Mouse (Mus musculus) intestine, embryonic 14.5 days (tissue): ENCODE results near the gene Dph6. TPM values are rescaled to one million over a fixed set of nuclear protein-coding genes. Genes with fewer than 3 reads are reported as not detected.
A peak's percentile ranks its signal among the peaks of the same experiment; 100 is the strongest.
"Not testable (repeated sequence)": the region's sequence is repeated elsewhere in the genome, so short reads cannot be mapped to it uniquely, and the experiment has no call there.

Source experiments
- ATAC-seq: fragments of 200-750 bp; cut with Nextera tagmentation; replicated peaks from 2 replicates; pipeline ENCODE4 v1.8.0; 2017; ENCODE audit warnings: low read depth, moderate number of reproducible peaks, moderate TSS enrichment, moderate library complexity; ENCODE audit not compliant: low FRiP score, low TSS enrichment
- DNase-seq: peaks from one replicate; pipeline ENCODE4 v3.0.0-alpha.2; 2018; ENCODE audit warnings: low spot score
- H3K27ac ChIP-seq: fragments of 300-500 bp; sonication (generic); 2 replicates; pipeline ENCODE4 v1.5.1; 2014; ENCODE audit warnings: low read depth, mild to moderate bottlenecking, control low read depth
- H3K27me3 ChIP-seq: fragments of 300-500 bp; sonication (generic); replicated peaks from 2 replicates; pipeline ENCODE4 v1.6.1; 2014; ENCODE audit warnings: low read length, control low read depth; ENCODE audit not compliant: control insufficient read depth, insufficient read depth
- H3K36me3 ChIP-seq: fragments of 300-500 bp; sonication (generic); 2 replicates; pipeline ENCODE4 v1.6.1; 2014; ENCODE audit warnings: low read length, control low read depth; ENCODE audit not compliant: control insufficient read depth, insufficient read depth
- H3K4me1 ChIP-seq: fragments of 300-500 bp; sonication (generic); replicated peaks from 2 replicates; pipeline ENCODE4 v1.6.1; 2014; ENCODE audit warnings: low read length, control low read depth, mixed read lengths; ENCODE audit not compliant: control insufficient read depth, insufficient read depth
- H3K4me2 ChIP-seq: fragments of 300-500 bp; sonication (generic); 2 replicates; pipeline ENCODE4 v1.6.1; 2014; ENCODE audit warnings: low read length
- H3K4me3 ChIP-seq: fragments of 300-500 bp; sonication (generic); 2 replicates; pipeline ENCODE4 v1.5.1; 2014; ENCODE audit warnings: low read depth, low read length, control low read depth, mixed read lengths
- H3K9ac ChIP-seq: fragments of 300-500 bp; sonication (generic); 2 replicates; pipeline ENCODE4 v1.6.1; 2014; ENCODE audit warnings: mild to moderate bottlenecking, low read length
- H3K9me3 ChIP-seq: fragments of 300-500 bp; sonication (generic); 2 replicates; pipeline ENCODE4 v1.6.1; 2016; ENCODE audit warnings: low read length, control low read depth; ENCODE audit not compliant: control insufficient read depth
- WGBS: fragments of 180-500 bp; shearing (Covaris S2); extraction: QIAGEN DNeasy Blood & Tissue Kit; methylation state at CpG from one replicate; pipeline ENCODE4 v1.1.7; 2014; 5-methylcytosine and 5-hydroxymethylcytosine counted together
- polyA plus RNA-seq: library from polyadenylated mRNA; unstranded; fragments of >200 nt; fragmentation: Nextera tagmentation; extraction: Ambion mirVana; gene quantifications from 2 replicates; pipeline ENCODE4 v1.2.1, GENCODE M21; 2014

Gene Dph6
- polyA plus RNA-seq, 1 experiment from 2014 or later, result 24.4 TPM

GRCm38 (mm10) chr2:114646240-114646639 lies 8.5 kb downstream of the Dph6 start:
- Histone ChIP-seq H3K9me3 (no peaks in the 10 kb centered on the region), H3K4me2 (no peak overlapping the region), H3K36me3 (no peaks in the 10 kb centered on the region), H3K4me3 (no peak overlapping the region), H3K4me1 (no peaks in the 10 kb centered on the region), H3K27me3 (no peaks in the 10 kb centered on the region), H3K27ac (no peak overlapping the region), H3K9ac (no peak overlapping the region)
- no peak for ATAC-seq
- 81% methylated on average over 5 of the region's 5 CpGs for WGBS
- DNase-seq, result no peak

DNA sequence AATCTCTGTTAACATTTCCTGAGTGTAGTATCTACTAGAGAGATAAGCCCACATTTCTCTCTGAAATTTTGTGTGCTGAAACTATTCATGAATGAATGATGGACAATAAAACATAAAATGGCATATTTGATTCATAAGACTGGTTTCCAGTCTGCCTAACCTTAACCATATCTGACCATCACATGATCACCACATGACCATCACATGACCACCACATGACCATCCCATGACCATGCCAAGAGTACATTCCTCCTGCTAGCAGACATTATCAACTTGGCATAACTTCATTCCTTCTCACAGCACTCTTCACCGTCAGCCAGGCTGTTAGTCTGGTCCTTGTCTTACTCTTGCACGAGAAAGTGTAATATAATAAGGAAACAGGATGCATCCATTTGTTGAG lies 10.9 kb downstream of the Dph6 start:
- Histone ChIP-seq H3K36me3 (no peaks in the 10 kb centered on the region), H3K4me3 (no peak overlapping the region), H3K9ac (no peak overlapping the region), H3K9me3 (no peaks in the 10 kb centered on the region), H3K27ac (no peak overlapping the region), H3K4me2 (no peak overlapping the region), H3K4me1 (no peaks in the 10 kb centered on the region), H3K27me3 (no peaks in the 10 kb centered on the region)
- no peak for ATAC-seq
- 92% methylated on average over 2 of the region's 2 CpGs for WGBS
- DNase-seq, result no peak

GRCm38 (mm10) chr2:114624683-114625082 lies 30.1 kb downstream of the Dph6 start:
- DNase-seq (no peak), ATAC-seq (no peak)
- H3K9ac ChIP-seq, result no peak overlapping the region
- H3K36me3 ChIP-seq, result no peaks in the 10 kb centered on the region
- H3K4me3 ChIP-seq, result no peak overlapping the region
- WGBS, result 44% methylated on average over 4 of the region's 4 CpGs
- H3K4me1 ChIP-seq, result peaks cover 3% of the 10 kb centered on the region
- H3K27me3 ChIP-seq, result no peaks in the 10 kb centered on the region
- no peaks in the 10 kb centered on the region for H3K9me3 ChIP-seq
- no peak overlapping the region for H3K27ac ChIP-seq
- no peak overlapping the region for H3K4me2 ChIP-seq

DNA sequence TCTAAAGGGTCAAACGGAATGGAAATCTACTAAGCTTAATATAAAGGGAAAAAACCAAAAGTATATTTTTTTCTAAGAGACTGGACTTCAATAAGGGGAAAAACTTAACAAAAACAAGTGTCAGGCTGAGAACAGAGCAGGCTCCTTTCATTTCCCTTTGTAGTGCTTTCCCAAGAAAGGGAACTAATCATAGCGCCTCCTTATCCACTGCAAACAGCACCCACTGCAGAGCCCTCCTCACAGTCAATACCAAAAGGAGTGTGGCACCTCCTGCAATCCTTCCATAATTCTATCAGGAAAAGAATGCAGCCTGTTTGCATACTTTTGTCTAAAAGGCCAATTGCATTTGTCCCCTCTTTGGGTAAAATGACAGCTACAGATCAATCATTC lies 32.2 kb downstream of the Dph6 start:
- no peak for ATAC-seq
- no peak overlapping the region for H3K9ac ChIP-seq
- H3K9me3 ChIP-seq, result no peaks in the 10 kb centered on the region
- H3K36me3 ChIP-seq, result no peaks in the 10 kb centered on the region
- H3K4me1 ChIP-seq, result peaks cover 3% of the 10 kb centered on the region
- no peak overlapping the region for H3K4me3 ChIP-seq
- DNase-seq, result no peak
- no peaks in the 10 kb centered on the region for H3K27me3 ChIP-seq
- H3K27ac ChIP-seq, result no peak overlapping the region
- peak overlapping the region; percentile 15; the same call in 1 of the 2 replicates for H3K4me2 ChIP-seq
- 11% methylated on average over 2 of the region's 2 CpGs for WGBS

- DNase-seq (no peak), ATAC-seq (no peak)
- Histone ChIP-seq H3K4me1 (peaks cover 3% of the 10 kb centered on the region), H3K27ac (no peak overlapping the region), H3K4me3 (no peak overlapping the region), H3K27me3 (no peaks in the 10 kb centered on the region), H3K9ac (no peak overlapping the region), H3K9me3 (no peaks in the 10 kb centered on the region), H3K36me3 (no peaks in the 10 kb centered on the region), H3K4me2 (no peak overlapping the region)
- 53% methylated on average over 5 of the region's 5 CpGs for WGBS
Observed at GRCm38 (mm10) chr2:114621781-114622549, 32.8 kb downstream of the Dph6 start.

DNA sequence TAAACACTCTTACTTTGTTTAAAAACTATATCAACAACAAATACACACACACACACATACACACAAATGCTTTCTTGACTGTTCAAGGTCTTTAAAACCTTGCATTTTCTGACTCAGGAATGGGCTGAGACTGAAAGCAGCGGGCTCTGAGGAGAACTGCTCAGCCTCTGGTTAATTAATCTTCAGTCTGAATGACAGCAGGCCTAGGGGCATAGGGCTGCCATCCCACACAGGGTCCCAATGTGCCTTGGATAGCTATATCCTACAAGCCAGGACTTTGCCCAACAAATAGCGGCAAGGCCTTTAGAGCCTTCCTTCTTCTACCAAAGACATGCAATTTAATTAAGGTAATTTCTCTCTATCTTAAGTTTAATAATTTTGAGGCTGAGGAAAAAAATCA lies 43.2 kb downstream of the Dph6 start:
- H3K4me2 ChIP-seq, result no peak overlapping the region
- no peak overlapping the region for H3K27ac ChIP-seq
- DNase-seq, result no peak
- no peak for ATAC-seq
- no peaks in the 10 kb centered on the region for H3K27me3 ChIP-seq
- no peak overlapping the region for H3K9ac ChIP-seq
- H3K4me1 ChIP-seq, result peaks cover 4% of the 10 kb centered on the region; the same call in 1 of the 2 replicates
- no peaks in the 10 kb centered on the region for H3K9me3 ChIP-seq
- no peaks in the 10 kb centered on the region for H3K36me3 ChIP-seq
- no peak overlapping the region for H3K4me3 ChIP-seq
- WGBS, result 75% methylated on average over 2 of the region's 2 CpGs

GRCm38 (mm10) chr2:114610110-114610509 lies 44.7 kb downstream of the Dph6 start:
- WGBS, result 19% methylated on average over 2 of the region's 2 CpGs
- no peaks in the 10 kb centered on the region for H3K36me3 ChIP-seq
- no peak overlapping the region for H3K9ac ChIP-seq
- no peak overlapping the region for H3K4me2 ChIP-seq
- H3K4me3 ChIP-seq, result no peak overlapping the region
- no peaks in the 10 kb centered on the region for H3K27me3 ChIP-seq
- ATAC-seq (no peak), DNase-seq (no peak)
- peaks cover 4% of the 10 kb centered on the region; the same call in 1 of the 2 replicates for H3K4me1 ChIP-seq
- H3K27ac ChIP-seq, result no peak overlapping the region
- no peaks in the 10 kb centered on the region for H3K9me3 ChIP-seq

DNA sequence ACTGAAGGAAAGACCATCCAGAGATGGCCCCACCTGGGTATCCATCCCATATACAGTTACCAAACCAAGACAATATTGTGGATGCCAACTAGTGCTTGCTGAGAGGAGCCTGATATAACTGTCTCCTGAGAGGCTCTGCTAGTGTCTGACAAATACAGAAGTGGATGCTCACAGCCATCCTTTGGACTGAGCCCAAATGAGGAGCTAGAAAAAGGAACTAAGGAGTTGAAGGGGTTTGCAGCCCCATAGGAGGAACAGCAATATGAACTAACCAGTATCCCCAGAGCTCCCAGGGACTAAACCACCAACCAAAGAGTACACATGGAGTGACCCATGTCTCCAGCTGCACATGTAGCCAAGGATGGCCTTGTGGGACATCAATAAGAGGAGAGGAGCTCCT lies 49.6 kb downstream of the Dph6 start:
- not testable (repeated sequence) for DNase-seq, H3K27me3 ChIP-seq, H3K4me3 ChIP-seq, ATAC-seq, H3K9me3 ChIP-seq, H3K4me2 ChIP-seq, H3K36me3 ChIP-seq, H3K4me1 ChIP-seq, H3K9ac ChIP-seq, H3K27ac ChIP-seq

- 90% methylated on average over 3 of the region's 3 CpGs for WGBS
- no peak overlapping the region for H3K4me2 ChIP-seq
- H3K36me3 ChIP-seq, result no peaks in the 10 kb centered on the region
- no peaks in the 10 kb centered on the region for H3K9me3 ChIP-seq
- H3K27me3 ChIP-seq, result no peaks in the 10 kb centered on the region
- no peaks in the 10 kb centered on the region for H3K4me1 ChIP-seq
- ATAC-seq (no peak), DNase-seq (no peak)
- H3K27ac ChIP-seq, result no peak overlapping the region
- H3K9ac ChIP-seq, result no peak overlapping the region
- H3K4me3 ChIP-seq, result no peak overlapping the region
Observed at GRCm38 (mm10) chr2:114601174-114601573, 53.6 kb downstream of the Dph6 start.
